Mouse (Mus musculus) hindbrain, embryonic 12.5 days (tissue): ENCODE results near the gene Grid2. TPM values are rescaled to one million over a fixed set of nuclear protein-coding genes. Genes with fewer than 3 reads are reported as not detected.

ENCODE experiments used
- ATAC-seq: fragments of 200-750 bp; cut with Nextera tagmentation; 2 replicates; pipeline ENCODE4 v1.8.0; 2017; ENCODE audit warnings: moderate TSS enrichment; ENCODE audit not compliant: low FRiP score
- H3K27ac ChIP-seq: fragments of 300-500 bp; sonication (generic); 2 replicates; pipeline ENCODE4 v1.5.1; 2016; ENCODE audit warnings: mild to moderate bottlenecking
- H3K27me3 ChIP-seq: fragments of 300-500 bp; sonication (generic); 2 replicates; pipeline ENCODE4 v1.6.1; 2016; ENCODE audit warnings: mild to moderate bottlenecking
- H3K36me3 ChIP-seq: fragments of 300-500 bp; sonication (generic); 2 replicates; pipeline ENCODE4 v1.6.1; 2016; ENCODE audit warnings: mild to moderate bottlenecking
- H3K4me1 ChIP-seq: fragments of 300-500 bp; sonication (generic); 2 replicates; pipeline ENCODE4 v1.6.1; 2016
- H3K4me2 ChIP-seq: fragments of 300-500 bp; sonication (generic); replicated peaks from 2 replicates; pipeline ENCODE4 v1.6.1; 2016; ENCODE audit warnings: mild to moderate bottlenecking
- H3K4me3 ChIP-seq: fragments of 300-500 bp; sonication (generic); 2 replicates; pipeline ENCODE4 v1.5.1; 2016; ENCODE audit warnings: mild to moderate bottlenecking
- H3K9ac ChIP-seq: fragments of 300-500 bp; sonication (generic); 2 replicates; pipeline ENCODE4 v1.6.1; 2016; ENCODE audit warnings: mild to moderate bottlenecking, moderate library complexity
- H3K9me3 ChIP-seq: fragments of 300-500 bp; sonication (generic); replicated peaks from 2 replicates; pipeline ENCODE4 v1.6.1; 2016; ENCODE audit warnings: mild to moderate bottlenecking
- WGBS: fragments of 180-500 bp; shearing (Covaris S2); methylation state at CpG from one replicate; pipeline ENCODE4 v1.1.7; 2016; 5-methylcytosine and 5-hydroxymethylcytosine counted together
- polyA plus RNA-seq: library from polyadenylated mRNA; unstranded; fragments of >200 nt; fragmentation: Nextera tagmentation; extraction: Ambion mirVana; gene quantifications from 2 replicates; pipeline ENCODE4 v1.2.1, GENCODE M21; 2016

Gene Grid2
- polyA plus RNA-seq, 1 experiment from 2014 or later, result 8.1 TPM

GRCm38 (mm10) chr6:64678815-64679214 lies 1423.1 kb downstream of the Grid2 start:
- H3K4me2 ChIP-seq, result no peak overlapping the region
- H3K27me3 ChIP-seq, result 0 out of 2 replicates have a peak, but pooled peaks cover 5% of the 10 kb centered on the region
- no peak overlapping the region for H3K27ac ChIP-seq
- no peaks in the 10 kb centered on the region for H3K36me3 ChIP-seq
- no peaks in the 10 kb centered on the region for H3K9me3 ChIP-seq
- WGBS, result 95% methylated on average over 1 of the region's 1 CpGs
- no peak overlapping the region for H3K4me3 ChIP-seq
- no peak overlapping the region for H3K9ac ChIP-seq
- H3K4me1 ChIP-seq, result no peaks in the 10 kb centered on the region
- ATAC-seq, result no peak

GRCm38 (mm10) chr6:64683974-64684373 lies 1428.3 kb downstream of the Grid2 start:
- Histone ChIP-seq H3K36me3 (no peaks in the 10 kb centered on the region), H3K27me3 (peaks cover 38% of the 10 kb centered on the region), H3K9ac (no peak overlapping the region), H3K4me3 (no peak overlapping the region), H3K4me1 (peaks cover 16% of the 10 kb centered on the region), H3K27ac (no peak overlapping the region), H3K4me2 (no peak overlapping the region), H3K9me3 (no peaks in the 10 kb centered on the region)
- WGBS, result 34% methylated on average over 9 of the region's 9 CpGs
- ATAC-seq, result peak; percentile 55; the same call in 1 of the 2 replicates

- Histone ChIP-seq H3K27ac (no peak overlapping the region), H3K4me1 (peaks cover 16% of the 10 kb centered on the region), H3K4me2 (peak overlapping the region; percentile 33), H3K9ac (no peak overlapping the region), H3K27me3 (peaks cover 40% of the 10 kb centered on the region), H3K36me3 (no peaks in the 10 kb centered on the region), H3K4me3 (no peak overlapping the region), H3K9me3 (no peaks in the 10 kb centered on the region)
- ATAC-seq, result 0 out of 2 replicates have a peak, but pooled peaks have one; percentile 20
- 9% methylated on average over 5 of the region's 5 CpGs for WGBS
Measured at GRCm38 (mm10) chr6:64684973-64685372, 1429.3 kb downstream of the Grid2 start.

- Histone ChIP-seq H3K4me3 (no peak overlapping the region), H3K4me2 (peak overlapping the region; percentile 43), H3K27ac (no peak overlapping the region), H3K4me1 (peaks cover 16% of the 10 kb centered on the region), H3K27me3 (peaks cover 53% of the 10 kb centered on the region), H3K36me3 (no peaks in the 10 kb centered on the region), H3K9me3 (no peaks in the 10 kb centered on the region), H3K9ac (no peak overlapping the region)
- WGBS, result 6% methylated on average over 19 of the region's 19 CpGs
- ATAC-seq, result peak; percentile 60; the same call in 1 of the 2 replicates
Measured at GRCm38 (mm10) chr6:64688181-64688944, 1432.7 kb downstream of the Grid2 start.

GRCm38 (mm10) chr6:64694688-64695087 lies 1439.0 kb downstream of the Grid2 start:
- 24% methylated on average over 7 of the region's 7 CpGs for WGBS
- Histone ChIP-seq H3K4me1 (0 out of 2 replicates have a peak, but pooled peaks cover 3% of the 10 kb centered on the region), H3K9me3 (no peaks in the 10 kb centered on the region), H3K9ac (no peak overlapping the region), H3K27ac (no peak overlapping the region), H3K27me3 (peaks cover 24% of the 10 kb centered on the region), H3K4me2 (no peak overlapping the region; the same call in 1 of the 2 replicates), H3K4me3 (no peak overlapping the region), H3K36me3 (no peaks in the 10 kb centered on the region)
- ATAC-seq, result no peak

- no peak overlapping the region for H3K4me3 ChIP-seq
- 93% methylated on average over 2 of the region's 2 CpGs for WGBS
- no peaks in the 10 kb centered on the region for H3K27me3 ChIP-seq
- H3K36me3 ChIP-seq, result no peaks in the 10 kb centered on the region
- no peak overlapping the region for H3K9ac ChIP-seq
- no peak overlapping the region for H3K27ac ChIP-seq
- H3K9me3 ChIP-seq, result no peaks in the 10 kb centered on the region
- H3K4me1 ChIP-seq, result no peaks in the 10 kb centered on the region
- no peak overlapping the region for H3K4me2 ChIP-seq
- no peak for ATAC-seq
Measured at GRCm38 (mm10) chr6:64703659-64704058, 1448.0 kb downstream of the Grid2 start.

GRCm38 (mm10) chr6:64727751-64728403 lies 1472.2 kb downstream of the Grid2 start:
- ATAC-seq, result no peak
- peaks cover 54% of the 10 kb centered on the region for H3K27me3 ChIP-seq
- no peak overlapping the region for H3K27ac ChIP-seq
- WGBS, result under 1% methylated on average over 29 of the region's 29 CpGs
- no peaks in the 10 kb centered on the region for H3K9me3 ChIP-seq
- H3K4me1 ChIP-seq, result peaks cover 28% of the 10 kb centered on the region
- no peaks in the 10 kb centered on the region for H3K36me3 ChIP-seq
- H3K9ac ChIP-seq, result no peak overlapping the region
- peak overlapping the region; percentile 76 for H3K4me2 ChIP-seq
- peak overlapping the region; percentile 43 for H3K4me3 ChIP-seq

- Histone ChIP-seq H3K4me3 (peak within 1 kb of the TSS; percentile 43), H3K36me3 (no peaks in the 10 kb centered on the region), H3K4me1 (peaks cover 28% of the 10 kb centered on the region), H3K27me3 (peaks cover 60% of the 10 kb centered on the region), H3K9me3 (no peaks in the 10 kb centered on the region), H3K27ac (0 out of 2 replicates have a peak within 1 kb of the TSS, but pooled peaks have one; percentile 36), H3K9ac (peak within 1 kb of the TSS; percentile 38), H3K4me2 (peak within 1 kb of the TSS; percentile 76)
- peak; percentile 82 for ATAC-seq
- whole genome bisulfite sequencing, result under 1% methylated on average over 34 of the region's 34 CpGs
Measured at GRCm38 (mm10) chr6:64728499-64729198, 1473.0 kb downstream of the Grid2 start, which contains the start of gene Atoh1. Gene Atoh1, plus strand, starts transcription at chr6:64729125.

GRCm38 (mm10) chr6:64729231-64730011 lies 1473.7 kb downstream of the Grid2 start:
- peak; percentile 71 for ATAC-seq
- H3K27ac ChIP-seq, result 0 out of 2 replicates have a peak overlapping the region, but pooled peaks have one; percentile 36
- H3K9me3 ChIP-seq, result no peaks in the 10 kb centered on the region
- H3K4me1 ChIP-seq, result peaks cover 33% of the 10 kb centered on the region
- under 1% methylated on average over 50 of the region's 53 CpGs for WGBS
- H3K36me3 ChIP-seq, result no peaks in the 10 kb centered on the region
- H3K9ac ChIP-seq, result peak overlapping the region; percentile 38
- H3K4me3 ChIP-seq, result peak overlapping the region; percentile 43
- H3K27me3 ChIP-seq, result peaks cover 68% of the 10 kb centered on the region
- peak overlapping the region; percentile 76 for H3K4me2 ChIP-seq

GRCm38 (mm10) chr6:64730030-64730429 lies 1474.4 kb downstream of the Grid2 start:
- Histone ChIP-seq H3K4me3 (peak overlapping the region; percentile 43), H3K4me2 (peak overlapping the region; percentile 76), H3K27ac (0 out of 2 replicates have a peak overlapping the region, but pooled peaks have one; percentile 30), H3K9ac (peak overlapping the region; percentile 38; the same call in 1 of the 2 replicates), H3K9me3 (no peaks in the 10 kb centered on the region), H3K4me1 (peaks cover 39% of the 10 kb centered on the region), H3K27me3 (peaks cover 74% of the 10 kb centered on the region), H3K36me3 (no peaks in the 10 kb centered on the region)
- under 1% methylated on average over 19 of the region's 19 CpGs for WGBS
- peak; percentile 1 for ATAC-seq

- Histone ChIP-seq H3K4me2 (peak overlapping the region; percentile 76; the same call in 1 of the 2 replicates), H3K36me3 (no peaks in the 10 kb centered on the region), H3K27ac (no peak overlapping the region), H3K9ac (0 out of 2 replicates have a peak overlapping the region, but pooled peaks have one; percentile 38), H3K27me3 (peaks cover 79% of the 10 kb centered on the region), H3K9me3 (no peaks in the 10 kb centered on the region), H3K4me3 (peak overlapping the region; percentile 43), H3K4me1 (peaks cover 39% of the 10 kb centered on the region)
- ATAC-seq, result no peak
- WGBS, result 3% methylated on average over 14 of the region's 14 CpGs
Measured at GRCm38 (mm10) chr6:64730506-64731020, 1474.9 kb downstream of the Grid2 start.
